Mouse (Mus musculus) olfactory bulb, adult 2 months (tissue): ENCODE results near the gene Zfhx3.

ENCODE experiments used
- CTCF ChIP-seq: fragments of 200-500 bp; IDR thresholded peaks from 2 replicates; pipeline ENCODE4 v1.5.1; 2012; ENCODE audit warnings: low read depth, mild to moderate bottlenecking, low read length, moderate library complexity; ENCODE audit not compliant: insufficient read depth
- POLR2A ChIP-seq: fragments of 200-500 bp; IDR thresholded peaks from 2 replicates; pipeline ENCODE4 v1.6.1; 2012; ENCODE audit warnings: mild to moderate bottlenecking, low read depth, low read length, moderate library complexity; ENCODE audit not compliant: insufficient read depth

DNA sequence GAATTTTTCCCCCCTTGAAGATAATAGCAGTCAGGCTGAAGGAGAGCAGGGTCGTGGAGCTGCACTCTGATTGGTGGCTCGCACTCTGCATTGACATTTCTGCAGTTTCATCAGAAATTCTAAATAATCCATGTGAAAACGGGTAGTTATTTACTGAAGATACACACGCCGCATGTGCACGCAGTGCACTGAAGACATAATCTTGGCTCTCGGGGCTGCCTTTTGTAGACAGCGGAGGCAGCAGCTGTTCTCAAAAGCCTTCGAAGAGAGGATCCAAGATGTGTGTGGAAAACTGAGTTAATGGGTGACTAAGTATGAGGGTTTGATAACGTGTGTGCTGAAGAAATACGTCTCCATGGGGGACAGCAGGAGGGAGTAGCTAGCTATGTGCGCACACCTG is 553.7 kb downstream of the Zfhx3 start:
- TF ChIP-seq POLR2A: no peak
- TF ChIP-seq CTCF: no peak
